Mouse (Mus musculus): Measurements from ENCODE around the gene Il1rn.

Gene Il1rn

DNA sequence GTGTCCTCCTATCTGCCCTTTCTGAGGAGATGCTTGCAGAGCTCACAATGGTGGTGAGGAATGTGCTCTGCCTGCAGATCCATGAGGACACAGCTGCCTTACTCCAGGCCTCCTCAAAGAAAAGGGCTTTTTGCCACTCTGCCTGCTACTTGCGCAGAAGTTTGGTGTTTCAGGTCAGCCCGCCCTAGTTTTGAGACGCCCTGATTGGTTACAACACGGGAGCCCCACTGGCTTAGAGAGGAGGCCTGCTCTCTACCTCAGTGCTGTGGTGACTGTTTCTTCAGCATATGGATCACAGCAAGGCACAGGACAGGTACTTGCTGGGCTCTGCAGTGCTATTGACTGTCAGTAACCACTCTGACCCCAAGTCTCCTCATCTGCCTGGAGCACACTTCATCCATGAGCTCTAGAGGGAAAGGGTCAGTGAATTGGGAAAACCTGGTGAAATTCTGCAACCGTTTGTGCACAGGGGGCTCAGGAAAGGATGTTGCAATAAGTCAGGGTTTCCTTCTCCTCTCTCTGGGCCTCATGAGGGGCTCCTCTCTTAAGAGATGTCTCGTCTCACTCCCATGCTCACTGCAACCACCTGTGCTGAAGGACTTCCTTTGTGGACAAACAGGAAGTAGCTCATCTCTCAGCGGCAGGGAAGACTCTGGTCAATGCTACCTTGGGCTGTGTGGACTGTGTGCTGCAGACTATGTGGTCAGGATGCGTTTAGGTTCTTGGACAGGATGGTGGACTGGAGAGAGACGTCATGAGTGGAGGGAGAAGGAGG, 46.0 kb downstream of the Il1rn start:
- no peak for DNase-seq (ENCODE audit: low spot score in 2 of 2)

GRCm38 (mm10) chr2:24383636-24384035, 47.0 kb downstream of the Il1rn start:
- DNase-seq (ENCODE audit: low spot score in 2 of 2): no peak

DNA sequence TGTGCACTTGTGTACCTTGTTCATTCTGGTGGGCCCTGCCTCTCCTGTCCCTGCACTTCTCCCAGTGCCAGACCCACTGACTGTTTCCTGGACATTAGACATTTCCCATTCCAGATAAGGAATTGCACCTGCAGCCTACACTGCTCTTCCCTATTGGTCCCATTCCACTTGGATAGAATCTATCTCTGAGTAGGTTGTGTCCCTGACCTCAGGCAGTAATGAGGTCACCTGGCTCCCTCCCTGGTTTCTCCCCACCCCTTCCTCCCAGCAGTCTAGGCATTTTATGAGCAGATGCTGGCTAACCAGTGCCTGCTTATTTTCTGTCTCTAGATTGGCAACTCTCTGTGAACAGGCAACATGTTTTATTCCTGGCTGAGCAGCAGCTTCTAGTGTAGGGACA, 47.7 kb downstream of the Il1rn start:
- no peak for DNase-seq (ENCODE audit: low spot score in 2 of 2)

DNA sequence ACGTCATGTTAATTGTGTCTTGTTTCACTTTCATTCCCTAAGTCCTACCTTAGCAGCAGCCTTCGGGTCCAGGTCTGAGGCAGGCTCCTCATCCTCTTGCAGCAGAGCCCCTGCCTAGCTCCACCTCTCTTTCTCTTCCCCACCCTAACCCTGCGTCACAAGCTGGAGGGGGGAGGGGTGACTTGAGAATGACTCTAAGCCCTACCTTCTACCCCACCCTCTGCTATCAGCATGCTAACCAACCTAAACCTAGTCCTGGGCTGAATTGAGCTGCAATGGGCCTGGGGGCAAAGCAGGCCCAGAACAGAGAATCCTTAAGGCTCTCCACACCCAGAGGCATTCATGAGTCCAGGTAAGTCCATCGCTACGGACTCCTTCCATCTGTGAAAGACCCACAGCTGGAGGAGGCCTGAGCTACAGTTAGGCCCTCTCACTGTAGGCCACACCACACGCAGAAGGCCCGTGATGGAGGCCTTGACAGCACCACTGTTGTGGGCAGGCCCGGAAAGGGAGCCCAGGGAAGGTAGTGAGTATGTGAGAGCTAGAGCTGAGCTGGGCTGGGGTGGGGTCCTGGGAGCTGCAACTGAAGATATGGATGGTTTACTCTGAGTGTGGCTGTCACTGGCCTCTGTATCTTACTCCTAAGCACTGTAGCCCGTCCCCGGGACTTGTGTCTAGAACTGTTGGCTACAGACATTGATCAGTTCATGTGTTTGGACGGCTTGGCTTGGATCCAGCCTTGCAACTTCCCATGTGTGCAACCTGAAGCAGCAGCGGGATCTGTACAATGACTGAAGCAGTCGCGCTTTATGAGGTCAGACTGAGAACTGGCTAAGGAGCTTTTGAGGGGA, 48.7 kb downstream of the Il1rn start:
- peak; percentile 55 to 68 for DNase-seq (ENCODE audit: low spot score in 2 of 2)

DNA sequence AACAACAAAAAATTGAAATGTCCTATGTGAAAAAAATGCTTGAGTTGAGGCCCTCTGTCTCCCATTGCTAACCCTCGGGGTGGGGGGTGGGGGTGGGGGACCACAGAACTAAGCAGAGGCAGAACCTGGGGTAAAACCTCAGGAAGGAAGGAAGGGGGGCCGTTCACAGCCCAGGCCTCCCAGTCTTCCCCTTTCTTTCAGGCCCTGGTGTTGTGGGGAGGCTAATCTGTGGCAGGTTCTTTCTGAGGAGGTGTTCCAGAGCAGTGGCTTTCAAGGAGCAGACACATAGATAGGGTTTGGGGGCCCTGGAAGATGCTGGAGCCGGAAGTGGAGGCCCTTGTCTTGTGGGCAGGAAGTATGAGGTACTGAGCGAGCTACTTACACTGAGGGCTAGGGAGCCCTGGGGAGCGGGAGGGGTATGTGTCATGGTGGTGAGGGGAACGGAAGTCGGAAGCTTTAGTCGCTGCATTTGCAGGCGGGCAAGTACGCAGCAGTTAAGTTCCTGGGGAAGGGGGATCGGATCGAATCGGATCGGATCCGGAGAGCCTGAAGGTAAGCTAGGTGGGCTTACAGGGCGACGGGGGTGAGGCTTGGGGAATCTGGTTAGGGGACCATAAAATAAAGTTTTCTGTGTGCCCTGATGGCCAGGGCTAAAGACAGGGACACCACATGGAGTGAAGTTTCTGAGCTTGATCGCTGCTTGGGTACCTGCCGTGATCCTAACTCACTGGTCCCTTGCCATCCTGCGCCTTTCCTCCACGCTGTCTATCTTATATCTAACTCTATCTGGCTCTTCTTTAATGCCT, 49.7 kb downstream of the Il1rn start:
- peak; percentile 49 to 55 for DNase-seq (ENCODE audit: low spot score in 2 of 2)

DNA sequence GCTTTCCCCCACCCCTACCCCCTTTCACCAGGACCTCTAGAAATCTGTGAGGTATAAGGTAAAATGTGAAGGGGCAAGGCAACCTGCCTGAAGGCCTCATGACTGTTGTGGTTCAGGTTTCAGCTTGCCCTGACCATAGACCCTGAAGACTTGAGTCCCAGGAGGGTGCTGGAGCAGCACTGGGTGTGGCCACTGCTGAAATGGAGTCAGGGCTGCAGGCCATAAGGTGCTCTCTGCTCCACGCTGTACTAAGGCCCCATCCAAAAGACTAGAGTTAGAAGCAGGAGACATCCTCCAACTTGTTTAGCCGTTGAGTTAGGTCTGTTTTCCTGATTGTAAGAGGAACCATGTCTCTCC, 50.3 kb downstream of the Il1rn start:
- no peak for DNase-seq (ENCODE audit: low spot score in 2 of 2)

GRCm38 (mm10) chr2:24387361-24388283, 51.0 kb downstream of the Il1rn start:
- no peak for DNase-seq (ENCODE audit: low spot score in 2 of 2)

DNA sequence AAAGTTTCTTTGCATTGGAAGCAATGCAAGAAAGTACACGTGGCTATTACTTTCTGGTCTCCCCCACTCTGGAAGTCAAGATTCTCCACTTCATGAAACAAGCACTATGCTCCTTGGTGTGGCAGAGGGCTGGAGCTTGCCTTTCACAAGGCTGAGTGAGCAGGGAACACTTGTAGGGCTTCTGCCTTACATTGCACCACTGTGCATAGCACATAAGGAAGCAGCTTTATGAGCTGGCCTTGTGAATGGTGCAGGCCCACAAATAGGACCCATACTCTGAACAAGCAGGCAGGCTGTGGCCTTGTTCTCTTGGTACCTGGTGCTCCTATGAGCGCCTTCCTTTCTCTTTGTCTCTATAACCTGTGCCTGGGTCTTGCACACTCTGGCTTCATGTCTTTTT, 56.6 kb downstream of the Il1rn start:
- no peak for DNase-seq (ENCODE audit: low spot score in 2 of 2)

DNA sequence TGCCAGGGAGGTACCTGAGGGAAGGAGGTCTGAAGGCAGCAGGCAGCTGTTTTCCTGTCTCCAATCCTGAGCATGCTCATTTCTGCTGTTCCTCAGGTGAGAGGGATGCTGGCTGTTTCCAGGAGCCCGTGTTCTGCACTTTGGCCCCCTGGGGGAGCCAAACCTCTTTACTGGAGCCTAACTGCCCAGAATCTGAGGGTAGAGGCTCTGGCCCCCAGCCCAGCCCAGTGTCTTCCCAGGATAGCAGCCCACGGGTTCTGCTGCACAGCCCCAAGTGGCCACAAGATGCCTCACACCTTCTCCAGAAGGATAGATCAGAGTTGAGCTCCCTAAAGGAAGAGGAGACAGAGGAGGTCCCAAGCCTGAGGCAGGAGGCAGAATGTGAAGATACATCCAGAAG, 60.5 kb downstream of the Il1rn start:
- DNase-seq (ENCODE audit: low spot score in 2 of 2): no peak

DNA sequence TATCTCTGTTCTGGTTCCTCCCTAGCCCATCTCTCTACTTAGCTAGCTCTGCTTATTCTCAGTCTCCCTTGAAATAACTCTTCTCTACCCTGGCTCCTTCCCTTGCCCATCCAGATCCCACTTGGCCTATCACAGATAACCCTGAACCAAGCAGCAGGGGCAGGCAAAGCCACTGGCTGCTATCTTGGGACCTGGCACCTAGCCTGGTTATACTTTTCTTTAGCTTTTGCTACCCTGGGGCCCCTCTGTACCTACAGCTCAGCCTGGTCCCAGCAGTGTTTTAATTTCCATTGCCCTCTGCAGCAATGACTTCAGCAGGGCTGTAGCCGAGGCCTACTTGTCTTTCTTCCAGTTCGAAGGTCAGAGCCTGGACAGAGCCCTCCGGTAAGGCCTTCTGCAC, 64.1 kb downstream of the Il1rn start:
- DNase-seq (ENCODE audit: low spot score in 2 of 2): no peak

Data from spleen, postnatal 14 days (tissue).